Mouse (Mus musculus) cerebellum, adult 2 months (tissue): ENCODE measurements around the gene Prn. TPM values are rescaled to one million over a fixed set of nuclear protein-coding genes. Genes with fewer than 3 reads are reported as not detected.

Experiments used
- DNase-seq, 2 experiments: peaks; one replicate each; pipeline ENCODE4 v3.0.0; 2021
- H3K27ac ChIP-seq: fragments of 200-500 bp; 2 replicates; pipeline ENCODE4 v1.5.1; 2012; ENCODE audit warnings: low read length, control low read depth, inconsistent platforms; ENCODE audit not compliant: insufficient read depth
- H3K27me3 ChIP-seq: fragments of 200-500 bp; 2 replicates; pipeline ENCODE4 v1.6.1; 2012; ENCODE audit warnings: inconsistent platforms, mild to moderate bottlenecking, low read length, moderate library complexity; ENCODE audit not compliant: control insufficient read depth, insufficient read depth
- H3K4me1 ChIP-seq: fragments of 200-500 bp; 2 replicates; pipeline ENCODE4 v1.6.1; 2011; ENCODE audit warnings: low read length; ENCODE audit not compliant: control insufficient read depth, insufficient read depth
- H3K4me3 ChIP-seq: fragments of 200-500 bp; replicated peaks from 2 replicates; pipeline ENCODE3; 2011; ENCODE audit warnings: mild to moderate bottlenecking, low read depth, low read length, control low read depth; ENCODE audit not compliant: insufficient read depth
- CTCF ChIP-seq: fragments of 200-500 bp; IDR thresholded peaks from 2 replicates; pipeline ENCODE4 v1.5.1; 2011; ENCODE audit warnings: low read depth, mild to moderate bottlenecking, control low read depth, low read length, moderate library complexity, borderline replicate concordance; ENCODE audit not compliant: insufficient read depth
- POLR2A ChIP-seq: fragments of 200-500 bp; IDR thresholded peaks from 2 replicates; pipeline ENCODE4 v1.6.1; 2011; ENCODE audit warnings: low read length, control low read depth, borderline replicate concordance; ENCODE audit not compliant: insufficient read depth
- WGBS: fragments of 180-500 bp; shearing (Covaris S2); methylation state at CpG from one replicate; pipeline ENCODE4 v1.1.7; 2018; 5-methylcytosine and 5-hydroxymethylcytosine counted together
- polyA plus RNA-seq: library from polyadenylated mRNA; depleted of rRNA; stranded (reverse); fragments of >200 nt; gene quantifications from 2 replicates; pipeline ENCODE4 v1.2.3, GENCODE M21; 2012

Prn gene
- polyA plus RNA-seq, 1 experiment, result not detected

- Histone ChIP-seq H3K27me3 (no peaks in the 10 kb centered on the region), H3K27ac (no peak overlapping the region), H3K4me3 (no peak overlapping the region), H3K4me1 (peaks cover 17% of the 10 kb centered on the region)
- WGBS, result 75% methylated on average over 4 of the region's 4 CpGs
- TF ChIP-seq POLR2A (no peak), CTCF (no peak)
- no peak for DNase-seq
Observed at GRCm38 (mm10) chr2:131993151-131993550, 83.4 kb downstream of the Prn start.

- WGBS, result 54% methylated on average over 14 of the region's 14 CpGs
- no peaks in the 10 kb centered on the region for H3K27me3 ChIP-seq
- no peak for TF ChIP-seq POLR2A
- TF ChIP-seq CTCF, result no peak
- no peak overlapping the region for H3K27ac ChIP-seq
- H3K4me3 ChIP-seq, result no peak overlapping the region
- H3K4me1 ChIP-seq, result peaks cover 17% of the 10 kb centered on the region
- DNase-seq, result no peak
Observed at GRCm38 (mm10) chr2:131993563-131994088, 83.9 kb downstream of the Prn start.

GRCm38 (mm10) chr2:131994971-131995370, 85.2 kb downstream of the Prn start:
- 77% methylated on average over 6 of the region's 6 CpGs for WGBS
- H3K27ac ChIP-seq, result no peak overlapping the region
- DNase-seq, result no peak
- no peak for TF ChIP-seq CTCF
- no peak overlapping the region for H3K4me3 ChIP-seq
- H3K4me1 ChIP-seq, result peaks cover 17% of the 10 kb centered on the region
- H3K27me3 ChIP-seq, result no peaks in the 10 kb centered on the region

DNA sequence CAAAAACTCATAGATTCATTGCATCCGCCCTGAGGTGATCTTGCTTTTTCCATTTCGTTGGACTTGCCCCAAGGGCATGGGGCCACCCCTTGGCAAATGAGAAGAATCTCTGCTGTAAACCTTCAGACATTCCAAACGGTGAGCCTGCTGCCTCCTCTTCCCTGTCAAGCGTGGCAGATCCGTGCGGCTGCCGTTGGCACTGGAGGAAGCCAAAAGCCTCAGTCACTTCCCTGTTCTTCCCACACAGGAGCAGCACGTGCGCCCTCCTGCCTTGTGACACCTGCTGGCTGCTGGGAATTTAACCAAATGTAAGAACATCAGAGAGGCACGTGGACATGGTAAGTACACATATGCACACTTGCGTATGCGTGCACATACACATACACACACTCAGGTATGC, 86.0 kb downstream of the Prn start:
- peak; percentile 36 to 59 for DNase-seq
- H3K27ac ChIP-seq, result no peak overlapping the region
- peaks cover 17% of the 10 kb centered on the region for H3K4me1 ChIP-seq
- TF ChIP-seq POLR2A, result no peak
- TF ChIP-seq CTCF, result no peak
- 17% methylated on average over 12 of the region's 12 CpGs for WGBS
- no peaks in the 10 kb centered on the region for H3K27me3 ChIP-seq
- H3K4me3 ChIP-seq, result no peak overlapping the region

DNA sequence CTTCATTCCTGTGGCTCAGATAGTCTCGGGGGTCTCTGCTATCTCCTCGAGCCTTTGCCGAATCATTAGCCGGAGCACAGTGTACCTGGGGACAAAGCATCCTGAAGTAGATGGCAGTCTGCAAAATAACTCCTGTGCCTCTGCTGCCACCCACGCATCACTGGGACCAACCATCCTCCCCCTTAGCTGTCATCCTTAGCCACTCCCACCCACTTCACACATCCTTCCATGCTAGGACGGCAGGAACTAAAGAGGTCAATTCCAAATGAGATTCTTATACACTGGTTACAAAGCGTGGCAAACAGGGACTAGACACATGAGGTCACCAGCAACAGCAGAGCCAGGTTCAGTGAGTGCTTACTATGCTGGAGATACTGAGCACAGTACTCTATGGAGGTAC, 86.6 kb downstream of the Prn start:
- 42% methylated on average over 7 of the region's 7 CpGs for WGBS
- DNase-seq, result no peak
- no peaks in the 10 kb centered on the region for H3K27me3 ChIP-seq
- TF ChIP-seq CTCF (no peak), POLR2A (no peak)
- peaks cover 17% of the 10 kb centered on the region for H3K4me1 ChIP-seq
- no peak overlapping the region for H3K27ac ChIP-seq
- H3K4me3 ChIP-seq, result no peak overlapping the region

DNA sequence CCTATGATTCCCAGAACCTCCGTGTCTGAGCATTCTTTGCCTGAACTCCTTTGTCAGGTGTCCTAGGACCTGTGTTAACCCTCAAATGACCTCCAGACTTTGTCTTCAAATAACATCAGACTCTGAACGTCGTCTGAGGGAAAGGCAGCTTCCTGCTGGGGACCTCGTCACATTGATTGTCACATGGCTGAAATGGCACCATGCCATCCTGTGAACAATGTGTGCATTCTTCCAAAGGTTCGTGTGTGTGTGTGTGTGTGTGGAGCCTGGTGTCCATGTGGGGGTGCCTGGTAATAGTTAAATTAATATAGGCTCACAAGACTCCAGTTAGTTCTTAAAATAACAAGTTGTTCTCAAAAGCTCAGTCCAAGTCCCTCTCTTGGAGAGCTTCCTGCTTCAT, 87.6 kb downstream of the Prn start:
- Histone ChIP-seq H3K27me3 (no peaks in the 10 kb centered on the region), H3K27ac (no peak overlapping the region), H3K4me3 (no peak overlapping the region), H3K4me1 (peaks cover 17% of the 10 kb centered on the region)
- no peak for TF ChIP-seq POLR2A
- no peak for TF ChIP-seq CTCF
- WGBS, result 52% methylated on average over 5 of the region's 5 CpGs
- no peak for DNase-seq

DNA sequence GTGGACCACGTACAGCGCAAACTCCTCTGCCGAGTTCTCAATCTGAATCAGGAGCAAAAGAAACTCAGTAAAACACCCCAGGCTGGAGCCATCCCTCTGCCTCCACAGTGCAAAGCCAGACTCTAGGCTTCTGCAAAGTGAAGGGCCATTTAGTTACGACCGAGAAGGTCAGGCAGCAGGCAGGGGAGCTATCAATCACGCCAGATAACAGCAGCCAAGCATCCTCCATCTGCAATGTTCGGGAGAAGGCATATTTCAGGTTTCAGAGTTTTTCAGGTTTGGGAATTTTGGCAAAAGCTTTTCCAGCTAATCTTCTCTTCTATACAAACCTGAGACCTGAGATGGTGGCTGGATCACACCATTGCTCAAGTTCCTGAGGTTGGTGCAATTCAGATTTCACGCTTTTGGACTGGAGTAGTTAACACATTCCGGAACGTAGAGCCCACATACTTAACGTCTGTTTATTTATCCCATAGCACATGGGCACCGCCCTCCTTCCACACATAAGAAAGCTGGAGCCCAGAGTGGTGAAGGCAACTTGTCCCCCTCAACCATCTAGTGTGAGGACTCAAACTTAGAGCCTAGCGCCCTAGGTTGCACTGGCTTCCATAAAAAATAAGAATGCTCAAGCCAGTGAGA, 92.1 kb downstream of the Prn start:
- no peaks in the 10 kb centered on the region for H3K4me1 ChIP-seq
- WGBS, result 89% methylated on average over 13 of the region's 13 CpGs
- DNase-seq, result no peak
- no peak overlapping the region for H3K4me3 ChIP-seq
- no peaks in the 10 kb centered on the region for H3K27me3 ChIP-seq
- no peak for TF ChIP-seq POLR2A
- no peak for TF ChIP-seq CTCF
- no peak overlapping the region for H3K27ac ChIP-seq

DNA sequence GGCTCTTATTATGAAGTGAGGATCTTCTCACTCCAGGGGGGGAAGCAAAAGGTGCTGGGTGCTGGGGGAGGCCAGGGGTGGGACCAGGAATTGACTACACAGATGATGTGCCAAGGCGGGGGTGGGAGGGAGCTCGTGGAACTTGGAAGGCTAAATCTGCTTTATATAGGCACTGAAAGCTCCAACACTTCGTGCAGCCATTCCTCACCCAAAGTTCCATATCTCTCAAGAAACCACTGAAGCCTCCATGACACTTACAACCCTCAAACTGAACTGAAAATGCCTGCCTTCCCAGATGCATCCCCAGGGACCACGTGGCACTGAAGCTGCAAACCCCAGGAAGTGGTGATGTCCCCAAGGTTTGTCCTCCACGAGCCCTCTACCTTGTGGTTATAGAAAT, 94.2 kb downstream of the Prn start:
- Histone ChIP-seq H3K27ac (no peak overlapping the region), H3K27me3 (no peaks in the 10 kb centered on the region), H3K4me3 (no peak overlapping the region), H3K4me1 (no peaks in the 10 kb centered on the region)
- TF ChIP-seq POLR2A (no peak), CTCF (no peak)
- no peak for DNase-seq
- 77% methylated on average over 5 of the region's 5 CpGs for WGBS
